Mouse (Mus musculus): Measurements from ENCODE around the gene Cpeb4.
"Not testable (repeated sequence)": the region's sequence is repeated elsewhere in the genome, so short reads cannot be mapped to it uniquely, and the experiment has no call there.

Gene Cpeb4

DNA sequence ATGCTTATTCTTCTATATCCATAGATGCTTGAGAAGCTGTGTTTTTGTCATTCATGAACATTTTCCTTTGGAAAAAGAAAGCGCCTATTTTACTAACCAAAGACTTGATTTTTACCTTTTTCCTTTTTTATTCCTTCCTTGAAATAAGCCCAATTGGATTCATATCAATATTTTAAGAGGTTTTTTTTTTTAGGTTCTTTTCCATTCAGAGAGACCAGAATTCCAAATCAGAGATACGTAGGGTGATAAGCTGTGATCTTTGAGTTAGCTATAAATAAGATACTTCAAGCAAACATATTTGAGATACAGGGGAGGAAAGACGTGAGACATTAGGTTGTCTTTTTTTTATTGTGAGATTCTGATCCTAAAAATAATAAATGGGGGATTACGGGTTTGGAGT lies at the start of gene Cpeb4:
Cpeb4 (plus strand) TSS at position 301 of the 400 bp plus-strand sequence.
- no peak for DNase-seq

DNA sequence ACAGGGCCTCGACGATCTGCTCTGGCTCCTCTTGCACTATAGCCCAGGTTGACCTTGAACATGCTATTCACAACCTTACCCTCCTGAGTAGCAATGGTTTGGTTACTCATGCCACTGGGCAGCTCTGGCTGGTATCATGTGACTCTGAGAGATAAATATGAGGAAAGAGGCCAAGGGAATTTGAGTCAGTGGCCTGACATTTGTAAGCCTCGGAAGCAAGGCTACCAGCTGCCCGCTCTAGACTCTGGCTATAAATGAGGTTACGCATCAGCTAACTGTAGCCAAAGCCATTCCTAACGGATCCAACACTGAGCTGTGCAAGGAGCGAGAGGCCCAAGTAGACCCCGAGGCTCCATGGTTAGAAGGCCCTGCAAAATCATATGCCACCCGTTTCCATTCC lies 49.5 kb upstream of the Cpeb4 start:
- no peak for DNase-seq

GRCm38 (mm10) chr11:31823513-31823912 lies 48.5 kb upstream of the Cpeb4 start:
- DNase-seq: no peak

DNA sequence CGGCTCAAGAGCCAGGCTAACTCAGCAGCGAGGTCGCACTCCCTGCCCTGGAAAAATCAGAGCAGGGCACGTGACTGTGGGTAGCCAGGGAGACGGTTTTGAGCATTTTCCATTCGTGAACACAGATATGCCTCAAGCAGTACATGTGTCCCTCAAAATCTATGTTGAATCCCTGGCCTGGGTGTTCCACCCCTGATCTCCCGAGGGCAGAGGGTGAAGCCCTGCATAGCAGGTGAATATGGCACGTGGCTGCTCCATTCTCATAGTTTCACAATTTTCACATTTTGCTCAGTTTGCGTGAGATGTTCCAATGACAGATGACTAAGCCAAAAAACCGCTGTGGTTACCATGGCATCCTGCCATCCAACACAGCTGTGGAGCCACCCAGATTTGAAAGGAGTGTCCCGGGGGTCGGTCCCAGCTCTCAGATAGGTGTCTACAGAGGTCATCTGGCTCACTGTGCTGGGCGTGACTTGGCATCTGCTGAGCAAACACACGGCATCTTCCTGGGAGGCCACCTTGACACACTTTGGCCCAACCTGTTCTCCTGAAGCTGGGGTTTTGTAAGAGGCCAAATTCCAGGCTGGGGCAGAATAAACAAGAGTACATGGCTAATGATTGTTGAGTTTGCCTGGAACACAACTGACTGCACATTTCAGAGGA lies 47.4 kb upstream of the Cpeb4 start:
- DNase-seq: peak; percentile 88

DNA sequence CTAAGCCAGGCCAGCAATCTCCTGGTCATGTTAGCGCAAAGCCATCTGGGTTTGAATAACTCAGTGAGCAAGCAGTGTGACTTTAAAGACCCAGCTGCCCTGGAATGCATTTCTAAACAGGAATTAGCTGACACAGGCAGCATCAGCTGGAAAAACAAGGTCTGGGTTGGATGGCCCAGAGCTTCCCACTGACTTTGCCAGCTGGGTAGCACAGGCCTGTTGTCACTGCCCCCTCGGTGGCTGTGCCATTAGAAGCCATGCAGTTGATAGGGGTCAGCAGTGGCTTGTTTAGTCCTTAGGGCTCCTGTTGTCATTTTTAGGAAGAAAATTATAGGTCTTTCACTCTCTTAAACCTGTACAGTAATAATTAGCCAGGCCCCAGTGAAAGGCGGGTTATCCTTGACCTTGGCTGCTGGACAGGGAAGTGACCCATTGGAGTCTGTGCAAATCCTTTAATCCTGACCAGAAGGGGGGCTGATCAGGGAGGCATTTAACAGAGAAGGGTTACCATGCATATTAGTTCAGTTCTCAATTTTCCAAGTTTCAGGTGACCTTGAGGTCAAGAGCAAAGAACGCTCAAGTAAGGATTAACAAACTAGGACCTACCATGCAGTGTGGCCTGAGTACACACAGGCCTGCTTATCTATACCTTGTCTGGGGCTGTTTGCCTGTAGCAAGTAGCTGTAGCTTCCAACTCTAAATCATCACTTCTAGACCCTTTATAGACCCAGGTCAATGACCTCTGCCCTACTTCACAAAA lies 43.8 kb upstream of the Cpeb4 start:
- peak; percentile 59 for DNase-seq

DNA sequence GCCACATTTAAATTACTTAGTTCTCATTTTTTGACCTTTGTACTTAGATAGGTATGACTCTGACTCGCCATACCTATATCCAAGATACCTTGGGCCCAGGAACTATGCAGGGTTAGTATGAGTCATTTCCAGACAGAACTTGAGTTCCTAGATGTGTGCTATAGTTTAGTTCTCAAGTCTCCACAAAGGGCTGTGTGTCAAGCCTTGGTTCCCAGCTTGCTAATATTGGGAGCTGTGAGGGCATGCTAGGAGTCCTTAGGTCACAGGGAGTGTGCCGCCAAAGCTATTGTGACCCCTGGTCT lies 43.3 kb upstream of the Cpeb4 start:
- no peak for DNase-seq

GRCm38 (mm10) chr11:31830213-31831151 lies 41.5 kb upstream of the Cpeb4 start:
- no peak for DNase-seq

- DNase-seq: no peak
Measured at GRCm38 (mm10) chr11:31831451-31831850, 40.6 kb upstream of the Cpeb4 start.

DNA sequence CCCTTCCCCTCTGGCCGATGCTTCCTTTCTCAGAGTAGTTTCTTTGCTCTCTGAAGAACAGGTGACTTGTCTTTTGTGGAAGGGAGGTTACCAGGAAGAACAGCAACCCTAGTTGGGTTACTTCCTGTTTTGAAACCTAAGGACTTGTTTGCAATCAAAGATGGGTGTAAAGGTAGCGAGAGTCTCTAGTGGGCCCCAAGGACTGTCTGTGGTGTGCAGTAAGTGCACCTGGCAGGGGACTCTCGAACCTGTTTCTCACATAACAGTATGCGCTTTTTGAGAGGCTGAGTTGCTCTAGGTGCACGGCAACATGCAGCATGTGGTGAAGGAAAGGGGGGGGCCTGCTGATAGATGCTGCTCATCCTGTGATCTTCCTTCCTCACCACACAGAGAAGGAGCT lies 40.0 kb upstream of the Cpeb4 start:
- DNase-seq: no peak

DNA sequence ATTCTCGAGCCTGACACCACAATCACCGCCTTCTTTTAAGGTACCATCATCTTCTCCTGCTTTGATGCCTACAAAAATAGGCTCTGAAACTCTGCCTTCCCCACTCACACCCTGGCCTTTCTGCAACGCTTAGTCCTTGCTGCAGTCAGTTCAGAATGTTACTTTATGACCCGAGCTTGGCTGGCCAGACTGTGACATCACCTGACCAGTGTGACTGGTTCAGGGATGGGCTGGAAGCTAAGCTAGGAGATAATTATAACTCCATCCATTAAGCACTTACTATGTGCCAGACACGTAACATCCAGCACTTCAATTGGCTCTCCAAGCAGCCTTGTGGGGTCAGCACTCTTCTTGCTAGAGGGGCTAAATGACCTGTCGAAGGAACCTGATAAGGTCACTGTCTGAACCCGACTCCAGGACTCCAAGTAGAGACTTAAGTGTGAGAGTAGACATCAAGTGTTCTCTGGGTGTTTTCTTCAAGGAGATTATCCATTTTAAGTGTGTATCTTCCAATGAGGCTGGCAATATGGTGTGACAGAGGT lies 39.5 kb upstream of the Cpeb4 start:
- DNase-seq: no peak

DNA sequence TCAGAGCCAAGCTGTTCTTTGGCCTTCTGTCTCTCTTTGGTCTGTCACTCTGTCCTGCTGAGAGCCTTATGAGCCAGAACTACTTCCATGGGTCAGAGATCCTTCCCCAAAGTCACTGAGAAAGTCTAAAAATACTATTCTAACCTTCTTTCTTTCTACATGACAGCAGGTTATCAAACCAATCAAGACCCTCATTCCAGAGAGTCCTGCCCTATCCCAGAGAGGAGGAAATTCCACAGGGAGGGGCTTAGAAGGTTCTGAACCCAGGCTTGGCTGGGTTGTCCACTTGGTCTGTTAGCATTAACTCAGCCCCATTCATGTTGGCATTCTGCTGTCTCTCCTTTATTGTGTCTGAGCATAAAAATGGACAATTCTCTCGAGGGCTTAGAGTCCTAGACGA lies 38.5 kb upstream of the Cpeb4 start:
- no peak for DNase-seq

DNA sequence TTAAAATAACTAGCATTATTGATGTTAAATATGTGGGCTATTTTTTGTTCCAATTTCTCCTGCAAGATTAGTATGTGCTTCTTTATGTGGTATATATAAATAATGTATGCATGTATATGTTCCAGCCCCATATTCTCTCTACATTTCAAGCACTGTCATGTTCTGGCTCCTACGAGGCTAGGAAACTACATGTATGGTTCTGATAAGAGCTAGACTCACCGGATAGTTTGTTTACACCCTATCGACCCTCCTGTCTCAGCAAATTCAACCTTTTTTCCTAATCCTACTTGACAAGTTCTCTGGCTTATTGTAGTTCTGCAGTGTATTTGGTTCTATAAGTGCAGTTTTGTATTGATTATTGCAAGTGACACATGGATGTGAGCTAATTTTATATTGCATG lies 36.7 kb upstream of the Cpeb4 start:
- DNase-seq: no peak

DNA sequence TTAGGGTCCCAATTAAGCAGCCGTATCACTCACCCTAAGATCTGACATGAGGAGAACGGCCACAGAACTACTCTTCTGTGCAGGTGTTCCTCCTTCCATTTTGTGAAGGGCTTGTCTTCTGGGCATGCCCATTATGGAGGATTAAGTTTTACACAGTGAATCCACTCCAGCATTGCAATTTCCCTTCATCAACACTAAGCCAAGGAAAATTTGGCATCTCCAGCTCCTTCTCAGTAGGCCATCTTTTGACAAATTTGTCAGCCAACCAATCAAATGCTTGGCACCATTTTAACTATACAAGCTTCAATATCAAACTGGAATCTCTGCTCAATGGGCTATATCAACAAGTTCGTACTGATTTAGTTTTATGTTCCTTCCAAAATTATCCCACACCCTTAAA lies 34.8 kb upstream of the Cpeb4 start:
- DNase-seq: no peak

GRCm38 (mm10) chr11:31837753-31838152 lies 34.3 kb upstream of the Cpeb4 start:
- no peak for DNase-seq

- DNase-seq: peak; percentile 79
Measured at GRCm38 (mm10) chr11:31838442-31839083, 33.4 kb upstream of the Cpeb4 start.

DNA sequence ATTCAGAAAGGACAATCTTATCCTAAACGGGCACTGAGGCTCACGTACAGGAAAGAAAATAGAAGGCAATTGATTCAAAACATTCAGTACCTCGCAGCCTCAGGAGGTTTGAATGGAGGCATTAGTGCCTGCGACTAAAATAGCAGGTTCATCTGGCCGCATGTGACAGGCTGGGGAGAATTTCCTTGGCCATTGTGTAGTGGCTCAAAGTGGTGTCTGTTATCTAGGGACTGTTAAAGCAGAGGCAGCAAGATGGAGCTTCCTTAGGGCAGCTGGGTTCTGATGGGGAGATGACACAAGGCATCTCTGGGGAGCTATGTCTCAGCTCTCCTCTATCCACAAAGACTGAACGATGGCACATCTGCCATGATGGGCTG lies 32.9 kb upstream of the Cpeb4 start:
- DNase-seq: no peak

DNA sequence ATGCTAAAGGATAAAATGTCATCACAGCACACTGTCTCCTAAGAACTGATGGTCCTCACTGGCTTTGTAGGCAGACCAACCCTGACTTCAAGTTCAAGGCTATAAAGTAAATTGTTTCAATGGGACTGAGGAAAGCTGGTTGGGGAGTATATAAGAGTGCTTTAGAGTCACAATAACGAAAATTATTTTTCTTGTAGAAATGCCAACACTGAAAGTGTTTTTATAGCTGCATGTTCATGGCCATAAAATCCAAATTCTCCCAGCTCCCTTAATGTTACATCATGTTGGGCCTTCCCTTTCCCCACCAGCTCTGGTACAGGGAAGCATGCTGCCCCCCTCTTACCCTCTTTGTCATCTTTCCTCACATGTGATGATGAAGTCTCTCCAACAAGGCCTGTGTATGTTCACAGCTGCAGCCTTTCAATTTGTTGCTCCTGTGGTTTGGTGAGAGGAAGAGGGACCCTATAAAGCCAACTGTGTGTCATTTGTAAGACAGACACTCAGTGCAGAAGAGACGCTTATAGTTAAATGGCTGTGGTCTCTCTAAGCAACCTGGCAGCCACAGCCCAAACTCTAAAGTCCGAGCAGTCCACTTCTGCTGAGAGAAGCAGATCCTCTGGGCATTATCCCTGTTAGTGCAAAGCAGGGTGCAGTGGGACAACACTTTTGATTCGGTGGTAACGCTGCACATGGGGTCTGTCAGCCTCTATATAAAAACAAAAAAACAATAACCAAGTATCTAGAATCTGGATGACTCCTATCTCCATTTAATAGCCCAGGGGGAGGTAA lies 29.6 kb upstream of the Cpeb4 start:
- DNase-seq: no peak

- DNase-seq: no peak
Measured at GRCm38 (mm10) chr11:31843177-31843833, 28.7 kb upstream of the Cpeb4 start.

- no peak for DNase-seq
Measured at GRCm38 (mm10) chr11:31843834-31844188, 28.2 kb upstream of the Cpeb4 start.

GRCm38 (mm10) chr11:31845111-31845510 lies 26.9 kb upstream of the Cpeb4 start:
- not testable (repeated sequence) for DNase-seq

GRCm38 (mm10) chr11:31846771-31847468 lies 25.1 kb upstream of the Cpeb4 start:
- no peak for DNase-seq
